ENCODE assay signal across 8 mouse cellular contexts in the genomic region with DNA sequence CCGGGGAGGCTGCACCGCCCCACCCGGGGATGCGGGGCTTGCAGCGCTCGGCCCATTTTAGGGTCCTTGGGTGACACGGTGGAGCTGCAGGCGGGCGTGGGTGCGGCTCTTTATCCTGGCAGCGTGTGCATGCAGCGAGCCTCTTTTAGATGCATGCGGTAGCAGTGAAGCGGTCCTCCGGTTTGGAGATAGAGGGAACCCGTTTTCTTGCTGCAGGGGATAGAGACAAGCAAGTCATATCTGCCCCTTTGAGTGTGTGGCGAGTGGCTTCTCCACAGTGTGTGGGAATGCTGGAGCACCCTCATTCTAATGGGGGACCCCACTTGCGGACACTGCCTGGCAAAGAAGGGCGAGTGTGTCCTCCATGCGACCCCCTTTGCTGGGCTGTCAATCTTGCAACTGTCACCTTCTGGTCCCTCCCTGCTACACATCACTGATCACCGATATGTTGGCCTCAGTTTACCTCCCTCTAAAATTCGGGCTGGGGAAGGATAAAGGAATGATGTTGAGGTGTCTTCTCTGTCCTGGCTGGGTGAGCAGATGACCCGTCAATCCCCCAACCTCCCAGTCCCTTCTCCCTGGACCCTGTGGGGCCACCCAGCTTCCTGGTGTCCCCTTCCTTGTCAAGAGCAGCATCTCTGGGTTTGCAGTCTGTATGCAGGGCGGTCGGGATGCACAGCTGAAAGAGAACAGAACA. TPM values are rescaled to one million over a fixed set of nuclear protein-coding genes. Genes with fewer than 3 reads are reported as not detected.
A peak's percentile ranks its signal among the peaks of the same experiment; 100 is the strongest.
DNase-seq lines count a peak whose midpoint lies in the region; ATAC-seq and TF ChIP-seq lines count a peak whose summit lies in the region.

No protein-coding gene starts in this region.

- H3K9me3 ChIP-seq in heart, embryonic 13.5 days, result no peaks in the 10 kb centered on the region
- no peaks in the 10 kb centered on the region for H3K9me3 ChIP-seq in heart, postnatal 0 days (replicated peaks; ENCODE audit: control insufficient read depth, low read length)
- no peaks in the 10 kb centered on the region for H3K9me3 ChIP-seq in midbrain, embryonic 10.5 days (replicated peaks)

- H3K4me1 ChIP-seq in heart, embryonic 13.5 days, result peaks cover 55% of the 10 kb centered on the region
- H3K4me1 ChIP-seq in heart, postnatal 0 days (ENCODE audit: control insufficient read depth, insufficient read depth), result peaks cover 35% of the 10 kb centered on the region
- peaks cover 53% of the 10 kb centered on the region for H3K4me1 ChIP-seq in midbrain, embryonic 10.5 days

- peak overlapping the region; percentile 91 for H3K4me3 ChIP-seq in heart, embryonic 13.5 days
- H3K4me3 ChIP-seq in heart, postnatal 0 days (ENCODE audit: low read depth, low read length), result peak overlapping the region; percentile 62
- H3K4me3 ChIP-seq in midbrain, embryonic 10.5 days, result peak overlapping the region; percentile 71

- TF ChIP-seq EP300 in heart, postnatal 0 days (IDR thresholded peaks at IDR 0.05; ENCODE audit: low read depth), result no peak

- POLR2A ChIA-PET in Patski (lab: Charles Lee), result interaction anchor here (2.1 kb wide), 1 partner anchor 27 kb away, joined by 8 read pairs; the partner anchor contains the start of gene Cactin

- CTCF ChIA-PET in Patski (lab: Charles Lee), result interaction anchor here (0.7 to 2.3 kb wide), 20 partner anchors 8 to 97 kb away, joined by 3 to 32 read pairs (median 5); partner anchors contain the start of genes Cactin, Fzr1 and Hmg20b

- peaks cover 28% of the 10 kb centered on the region for H3K27me3 ChIP-seq in heart, embryonic 13.5 days (replicated peaks)
- H3K27me3 ChIP-seq in Patski, result no peaks in the 10 kb centered on the region
- peaks cover 13% of the 10 kb centered on the region; the same call in 1 of the 2 replicates for H3K27me3 ChIP-seq in heart, postnatal 0 days (ENCODE audit: control insufficient read depth, insufficient read depth, low read length)
- peaks cover 37% of the 10 kb centered on the region for H3K27me3 ChIP-seq in midbrain, embryonic 10.5 days (ENCODE audit: low read depth, poor library complexity, severe bottlenecking)

- DNase-seq in heart, adult 9 months (ENCODE audit: low spot score in 2 of 2), result no peak
- DNase-seq in Patski (ENCODE audit: low read depth, low spot score), result no peak
- no peak for DNase-seq in heart, postnatal 0 days (ENCODE audit: low spot score)
- DNase-seq in midbrain, embryonic 10.5 days (ENCODE audit: low spot score), result no peak
- DNase-seq in retina, postnatal 1 day, result no peak
- DNase-seq in urinary bladder, adult 18-20 months (ENCODE audit: low spot score in 2 of 2), result no peak
- DNase-seq in layer of hippocampus, adult 18-20 months (ENCODE audit: low spot score in 2 of 2), result no peak

- peaks cover 5% of the 10 kb centered on the region; the same call in 1 of the 2 replicates for H3K36me3 ChIP-seq in heart, embryonic 13.5 days
- no peaks in the 10 kb centered on the region for H3K36me3 ChIP-seq in heart, postnatal 0 days (replicated peaks; ENCODE audit: control insufficient read depth, insufficient read depth, low read length)
- H3K36me3 ChIP-seq in midbrain, embryonic 10.5 days, result peaks cover 25% of the 10 kb centered on the region

- peak overlapping the region; percentile 99 for H3K4me2 ChIP-seq in heart, embryonic 13.5 days
- peak overlapping the region; percentile 73 for H3K4me2 ChIP-seq in heart, postnatal 0 days (ENCODE audit: low read depth, low read length)

- no peak for TF ChIP-seq CTCF in Patski (IDR thresholded peaks at IDR 0.05)
- TF ChIP-seq CTCF in heart, postnatal 0 days (IDR thresholded peaks at IDR 0.05; ENCODE audit: low read depth), result no peak

- H3K9ac ChIP-seq in heart, embryonic 13.5 days, result peak overlapping the region; percentile 90
- peak overlapping the region; percentile 60 for H3K9ac ChIP-seq in heart, postnatal 0 days (replicated peaks; ENCODE audit: low read depth, low read length)

- ATAC-seq in heart, embryonic 13.5 days (ENCODE audit: extremely low read depth, insufficient number of reproducible peaks, low FRiP score, low TSS enrichment), result peak; percentile 2; the same call in 1 of the 2 replicates
- ATAC-seq in Patski, result peak; percentile 12
- ATAC-seq in heart, postnatal 0 days (ENCODE audit: insufficient read depth, low read depth), result no peak

- in situ Hi-C loops in Patski (cut with MboI; ENCODE audit: low pct_unique_long_range_greater_than_20kb), result no loop called here

- H3K27ac ChIP-seq in heart, embryonic 13.5 days (replicated peaks), result peak overlapping the region; percentile 87
- H3K27ac ChIP-seq in heart, postnatal 0 days (ENCODE audit: low read depth), result peak overlapping the region; percentile 85
- peak overlapping the region; percentile 96 for H3K27ac ChIP-seq in midbrain, embryonic 10.5 days (replicated peaks)

- whole genome bisulfite sequencing in heart, embryonic 13.5 days, result 5% methylated on average over 25 of the region's 25 CpGs
- 2% methylated on average over 25 of the region's 25 CpGs for WGBS in heart, postnatal 0 days
- WGBS in midbrain, embryonic 10.5 days, result 5% methylated on average over 25 of the region's 25 CpGs

RNA-seq across cellular contexts. Expression of gene Pip5k1c, which starts 0.7 kb away (rescaled TPM):
- 31.0 and 32.0 TPM in 2 replicates for polyA plus RNA-seq in heart, embryonic 13.5 days (2015; fragmentation: Nextera tagmentation; extraction: Ambion mirVana)
- 51.5 TPM for polyA plus RNA-seq in Patski (2021)
- total RNA-seq in heart, postnatal 0 days (2014; rRNA removed; ENCODE audit: low replicate concordance), result 38.5 and 44.3 TPM in 2 replicates
- 20.9 and 21.4 TPM in 2 replicates for polyA plus RNA-seq in heart, postnatal 0 days (2015; fragmentation: Nextera tagmentation; extraction: Ambion mirVana)
- polyA plus RNA-seq in midbrain, embryonic 10.5 days (2016; fragmentation: Nextera tagmentation; extraction: Ambion mirVana), result 55.0 and 60.8 TPM in 2 replicates
- 100 to 1,000 TPM; 303 to 304 TPM for total RNA-seq in layer of hippocampus, adult 18-20 months (2021)

RNA-seq across cellular contexts. Expression of gene Tjp3, which starts 2.1 kb away (rescaled TPM):
- 2.2 and 2.4 TPM in 2 replicates for polyA plus RNA-seq in heart, embryonic 13.5 days (2015; fragmentation: Nextera tagmentation; extraction: Ambion mirVana)
- polyA plus RNA-seq in Patski (2021), result 6.5 TPM
- 0.12 and 2.3 TPM in 2 replicates for total RNA-seq in heart, postnatal 0 days (2014; rRNA removed; ENCODE audit: low replicate concordance)
- 0.51 and 0.62 TPM in 2 replicates for polyA plus RNA-seq in heart, postnatal 0 days (2015; fragmentation: Nextera tagmentation; extraction: Ambion mirVana)
- 6.5 and 6.9 TPM in 2 replicates for polyA plus RNA-seq in midbrain, embryonic 10.5 days (2016; fragmentation: Nextera tagmentation; extraction: Ambion mirVana)
- 1 to 10 TPM in 1 of 2 experiments, under 1 TPM in 1; 0.62 to 1.7 TPM for total RNA-seq in layer of hippocampus, adult 18-20 months (2021)

RNA-seq across cellular contexts. Expression of gene Apba3, which starts 26.7 kb away (rescaled TPM):
- 45.4 and 51.4 TPM in 2 replicates for polyA plus RNA-seq in heart, embryonic 13.5 days (2015; fragmentation: Nextera tagmentation; extraction: Ambion mirVana)
- polyA plus RNA-seq in Patski (2021), result 71.4 TPM
- 84.8 and 114 TPM in 2 replicates for total RNA-seq in heart, postnatal 0 days (2014; rRNA removed; ENCODE audit: low replicate concordance)
- polyA plus RNA-seq in heart, postnatal 0 days (2015; fragmentation: Nextera tagmentation; extraction: Ambion mirVana), result 45.2 and 46.1 TPM in 2 replicates
- 50.5 and 55.5 TPM in 2 replicates for polyA plus RNA-seq in midbrain, embryonic 10.5 days (2016; fragmentation: Nextera tagmentation; extraction: Ambion mirVana)
- total RNA-seq in layer of hippocampus, adult 18-20 months (2021), result 10 to 100 TPM; 39.3 to 40.9 TPM

RNA-seq across cellular contexts. Expression of gene Mrpl54, which starts 26.7 kb away (rescaled TPM):
- polyA plus RNA-seq in heart, embryonic 13.5 days (2015; fragmentation: Nextera tagmentation; extraction: Ambion mirVana), result 244 and 260 TPM in 2 replicates
- 98.3 TPM for polyA plus RNA-seq in Patski (2021)
- 272 and 288 TPM in 2 replicates for total RNA-seq in heart, postnatal 0 days (2014; rRNA removed; ENCODE audit: low replicate concordance)
- polyA plus RNA-seq in heart, postnatal 0 days (2015; fragmentation: Nextera tagmentation; extraction: Ambion mirVana), result 264 and 272 TPM in 2 replicates
- 229 and 258 TPM in 2 replicates for polyA plus RNA-seq in midbrain, embryonic 10.5 days (2016; fragmentation: Nextera tagmentation; extraction: Ambion mirVana)
- total RNA-seq in layer of hippocampus, adult 18-20 months (2021), result 10 to 100 TPM; 36.9 to 40.4 TPM

RNA-seq across cellular contexts. Expression of gene Cactin, which starts 27.4 kb away (rescaled TPM):
- polyA plus RNA-seq in heart, embryonic 13.5 days (2015; fragmentation: Nextera tagmentation; extraction: Ambion mirVana), result 25.6 and 28.2 TPM in 2 replicates
- 34.5 TPM for polyA plus RNA-seq in Patski (2021)
- total RNA-seq in heart, postnatal 0 days (2014; rRNA removed; ENCODE audit: low replicate concordance), result 14.3 and 14.9 TPM in 2 replicates
- 12.8 and 13.7 TPM in 2 replicates for polyA plus RNA-seq in heart, postnatal 0 days (2015; fragmentation: Nextera tagmentation; extraction: Ambion mirVana)
- 53.5 and 53.6 TPM in 2 replicates for polyA plus RNA-seq in midbrain, embryonic 10.5 days (2016; fragmentation: Nextera tagmentation; extraction: Ambion mirVana)
- total RNA-seq in layer of hippocampus, adult 18-20 months (2021), result 10 to 100 TPM; 31.1 to 31.2 TPM
